Mouse (Mus musculus) cerebellum, adult 9-10 months (tissue): ENCODE measurements around the gene Lhx8.

Source experiments
- DNase-seq: peaks from one replicate; pipeline ENCODE4 v3.0.0; 2022

Lhx8 gene

GRCm38 (mm10) chr3:154321921-154322574, 8.4 kb downstream of the Lhx8 start:
- no peak for DNase-seq

GRCm38 (mm10) chr3:154317651-154318248, 12.7 kb downstream of the Lhx8 start:
- DNase-seq = no peak

GRCm38 (mm10) chr3:154305163-154305884, 25.1 kb downstream of the Lhx8 start:
- DNase-seq = no peak

- no peak for DNase-seq
Measured at GRCm38 (mm10) chr3:154301102-154301501, 29.4 kb downstream of the Lhx8 start.

- no peak for DNase-seq
Measured at GRCm38 (mm10) chr3:154300006-154300405, 30.5 kb downstream of the Lhx8 start.

GRCm38 (mm10) chr3:154298490-154298889, 32.0 kb downstream of the Lhx8 start:
- DNase-seq = no peak

- DNase-seq = no peak
Measured at GRCm38 (mm10) chr3:154297499-154297898, 33.0 kb downstream of the Lhx8 start.

GRCm38 (mm10) chr3:154294924-154295834, 35.3 kb downstream of the Lhx8 start:
- DNase-seq = no peak

- DNase-seq = no peak
Measured at GRCm38 (mm10) chr3:154293839-154294490, 36.5 kb downstream of the Lhx8 start.

GRCm38 (mm10) chr3:154292126-154292525, 38.3 kb downstream of the Lhx8 start:
- no peak for DNase-seq

GRCm38 (mm10) chr3:154290351-154290750, 40.1 kb downstream of the Lhx8 start:
- DNase-seq = no peak

- no peak for DNase-seq
Measured at GRCm38 (mm10) chr3:154288429-154289069, 41.9 kb downstream of the Lhx8 start.

GRCm38 (mm10) chr3:154287217-154287616, 43.2 kb downstream of the Lhx8 start:
- DNase-seq = no peak

GRCm38 (mm10) chr3:154285351-154285750, 45.1 kb downstream of the Lhx8 start:
- no peak for DNase-seq

- no peak for DNase-seq
Measured at GRCm38 (mm10) chr3:154284260-154284659, 46.2 kb downstream of the Lhx8 start.

- DNase-seq = no peak
Measured at GRCm38 (mm10) chr3:154274681-154275080, 55.8 kb downstream of the Lhx8 start.

- DNase-seq = peak; percentile 60
Measured at GRCm38 (mm10) chr3:154269757-154270366, 60.6 kb downstream of the Lhx8 start.

GRCm38 (mm10) chr3:154268313-154268712, 62.1 kb downstream of the Lhx8 start:
- DNase-seq = no peak

- no peak for DNase-seq
Measured at GRCm38 (mm10) chr3:154257312-154257711, 73.1 kb downstream of the Lhx8 start.
